Mouse (Mus musculus) macrophage (primary cell): ENCODE data around the gene Mvp. TPM values are rescaled to one million over a fixed set of nuclear protein-coding genes. Genes with fewer than 3 reads are reported as not detected.

Experiments
- polyA plus RNA-seq: library from polyadenylated mRNA; stranded (reverse); fragments of 250-400 nt; gene quantifications from 3 replicates; pipeline ENCODE4 v1.2.4, GENCODE M21; 2018; ENCODE audit warnings: inconsistent platforms

The Mvp gene
- polyA plus RNA-seq, 1 experiment from 2014 or later = 88.1 TPM

Other genes starting within 250 kb of the Mvp start
- 1.9 to 3.3 TPM (median 2.6 TPM) in 3 replicates for gene Gdpd3, start 248.3 kb downstream of the Mvp start, polyA plus RNA-seq
- gene Ypel3, start 237.7 kb downstream of the Mvp start, polyA plus RNA-seq = 40.6 to 227 TPM (median 90.3 TPM) in 3 replicates
- 0.19 to 0.25 TPM in 2 of 3 replicates, not detected in the other for gene Tbx6, start 233.1 kb downstream of the Mvp start, polyA plus RNA-seq
- 62.0 to 139 TPM (median 129 TPM) in 3 replicates for gene Ppp4c, start 222.1 kb downstream of the Mvp start, polyA plus RNA-seq
- 0.17 to 0.25 TPM in 2 of 3 replicates, not detected in the other for gene Fam57b, start 217.0 kb downstream of the Mvp start, polyA plus RNA-seq
- not detected in 3 replicates for gene 4930451I11Rik, start 183.0 kb downstream of the Mvp start, polyA plus RNA-seq
- 0.10 TPM in 1 of 3 replicates, not detected in the others for gene Doc2a, start 167.2 kb downstream of the Mvp start, polyA plus RNA-seq
- 3.9 to 23.5 TPM (median 19.4 TPM) in 3 replicates for gene Hirip3, start 152.6 kb downstream of the Mvp start, polyA plus RNA-seq
- gene Ino80e, start 152.2 kb downstream of the Mvp start, polyA plus RNA-seq = 34.7 to 59.9 TPM (median 57.7 TPM) in 3 replicates
- gene Taok2, start 129.9 kb downstream of the Mvp start, polyA plus RNA-seq = 24.1 to 40.9 TPM (median 31.3 TPM) in 3 replicates
- 36.1 to 105 TPM (median 98.7 TPM) in 3 replicates for gene Tmem219, start 91.7 kb downstream of the Mvp start, polyA plus RNA-seq
- gene Kctd13, start 85.7 kb downstream of the Mvp start, polyA plus RNA-seq = 15.3 to 21.9 TPM (median 16.2 TPM) in 3 replicates
- not detected in 3 replicates for gene Asphd1, start 65.0 kb downstream of the Mvp start, polyA plus RNA-seq
- gene Sez6l2, start 64.1 kb downstream of the Mvp start, polyA plus RNA-seq = 0.33 to 1.4 TPM (median 1.1 TPM) in 3 replicates
- 71.8 to 111 TPM (median 94.8 TPM) in 3 replicates for gene Cdipt, start 38.7 kb downstream of the Mvp start, polyA plus RNA-seq
- 1.3 to 3.9 TPM (median 1.7 TPM) in 3 replicates for gene Cdiptos, start 38.5 kb downstream of the Mvp start, polyA plus RNA-seq
- 1.4 to 5.2 TPM in 2 of 3 replicates, not detected in the other for gene Pagr1b, start 1.9 kb upstream of the Mvp start, polyA plus RNA-seq
- 1.1 to 15.9 TPM (median 13.4 TPM) in 3 replicates for gene Pagr1a, start 2.7 kb upstream of the Mvp start, polyA plus RNA-seq
- 15.3 to 31.9 TPM (median 18.2 TPM) in 3 replicates for gene Gm42742, start 6.5 kb upstream of the Mvp start, polyA plus RNA-seq
- gene Prrt2, start 6.6 kb upstream of the Mvp start, polyA plus RNA-seq = not detected in 3 replicates
- gene Maz, start 12.4 kb upstream of the Mvp start, polyA plus RNA-seq = 58.9 to 102 TPM (median 70.2 TPM) in 3 replicates
- 1.8 to 5.1 TPM (median 4.4 TPM) in 3 replicates for gene Kif22, start 27.9 kb upstream of the Mvp start, polyA plus RNA-seq
- gene Zg16, start 72.7 kb upstream of the Mvp start, polyA plus RNA-seq = not detected in 3 replicates
- 17.5 to 31.4 TPM (median 20.4 TPM) in 3 replicates for gene AI467606, start 76.7 kb upstream of the Mvp start, polyA plus RNA-seq
- gene Qprt, start 107.6 kb upstream of the Mvp start, polyA plus RNA-seq = not detected in 3 replicates
- gene Spn, start 123.2 kb upstream of the Mvp start, polyA plus RNA-seq = 1.3 to 3.8 TPM (median 1.5 TPM) in 3 replicates
- 36.2 to 55.7 TPM (median 41.4 TPM) in 3 replicates for gene Cd2bp2, start 181.4 kb upstream of the Mvp start, polyA plus RNA-seq
- 32.8 to 44.1 TPM (median 41.7 TPM) in 3 replicates for gene Tbc1d10b, start 193.8 kb upstream of the Mvp start, polyA plus RNA-seq
- gene Mylpf, start 194.3 kb upstream of the Mvp start, polyA plus RNA-seq = 0.47 to 1.4 TPM in 2 of 3 replicates, not detected in the other
- 5.4 to 7.1 TPM (median 5.6 TPM) in 3 replicates for gene Zfp553, start 218.4 kb upstream of the Mvp start, polyA plus RNA-seq
- 0.75 to 2.4 TPM (median 1.9 TPM) in 3 replicates for gene Sept1, start 218.5 kb upstream of the Mvp start, polyA plus RNA-seq
- gene Zfp771, start 229.7 kb upstream of the Mvp start, polyA plus RNA-seq = 2.3 to 8.3 TPM (median 8.1 TPM) in 3 replicates
- gene Dctpp1, start 246.1 kb upstream of the Mvp start, polyA plus RNA-seq = 15.9 to 45.9 TPM (median 27.1 TPM) in 3 replicates